Mouse (Mus musculus): ENCODE results near the gene Bnipl.

DNA sequence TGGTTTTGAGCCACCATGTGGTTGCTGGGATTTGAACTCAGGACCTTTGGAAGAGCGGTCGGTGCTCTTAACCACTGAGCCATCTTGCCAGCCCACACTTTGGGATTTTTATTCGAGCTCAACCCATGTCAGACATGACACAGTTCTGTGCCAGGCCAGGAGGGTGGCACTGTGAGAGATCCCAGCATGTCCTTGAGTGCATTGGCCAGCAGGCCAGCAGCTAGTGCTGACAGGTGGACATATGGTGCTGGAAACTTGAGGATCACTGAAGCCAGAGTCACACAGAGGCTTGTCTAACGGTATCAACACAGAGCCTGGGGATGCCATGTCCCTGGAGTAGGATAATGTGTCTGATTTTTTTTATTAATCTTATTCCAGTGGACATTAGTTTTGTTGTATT lies 38.4 kb upstream of the Bnipl start:
- TF ChIP-seq CTCF (IDR thresholded peaks at IDR 0.05; ENCODE audit: low read depth, low read length) (no peak), GATA1 (IDR thresholded peaks at IDR 0.05; ENCODE audit: borderline replicate concordance, low read length) (no peak), TAL1 (conservative IDR thresholded peaks at IDR 0.05; ENCODE audit: low read depth, low read length) (no peak), GATA2 (IDR thresholded peaks at IDR 0.05; ENCODE audit: borderline replicate concordance, low read depth, low read length) (no peak)
